Mouse (Mus musculus) ES-E14 (cell line): ENCODE measurements at regions not wholly inside any gene's neighbourhood (a gene's known extent, or its start where the extent isn't known, plus 50 kb on each side); places are given as distances from the start of the nearest gene placed in this dataset.

ENCODE experiments used
- CHD2 ChIP-seq: IDR thresholded peaks from 2 replicates; pipeline ENCODE4 v1.6.1; 2014; ENCODE audit warnings: mild to moderate bottlenecking, low read depth, low read length, inconsistent platforms
- HCFC1 ChIP-seq: IDR thresholded peaks from 2 replicates; pipeline ENCODE4 v1.6.1; 2012; ENCODE audit warnings: low read length, inconsistent platforms, borderline replicate concordance; ENCODE audit not compliant: insufficient read depth
- MAFK ChIP-seq: IDR thresholded peaks from 2 replicates; pipeline ENCODE4 v1.6.1; 2014; ENCODE audit warnings: mild to moderate bottlenecking, low read depth, low read length, inconsistent platforms; ENCODE audit not compliant: insufficient read depth
- ZC3H11A ChIP-seq: IDR thresholded peaks from 2 replicates; pipeline ENCODE4 v1.6.1; 2012; ENCODE audit warnings: low read depth, mild to moderate bottlenecking, inconsistent platforms, low read length, borderline replicate concordance
- ZNF384 ChIP-seq: IDR thresholded peaks from 2 replicates; pipeline ENCODE4 v1.6.1; 2012; ENCODE audit warnings: low read depth, low read length, inconsistent platforms

DNA sequence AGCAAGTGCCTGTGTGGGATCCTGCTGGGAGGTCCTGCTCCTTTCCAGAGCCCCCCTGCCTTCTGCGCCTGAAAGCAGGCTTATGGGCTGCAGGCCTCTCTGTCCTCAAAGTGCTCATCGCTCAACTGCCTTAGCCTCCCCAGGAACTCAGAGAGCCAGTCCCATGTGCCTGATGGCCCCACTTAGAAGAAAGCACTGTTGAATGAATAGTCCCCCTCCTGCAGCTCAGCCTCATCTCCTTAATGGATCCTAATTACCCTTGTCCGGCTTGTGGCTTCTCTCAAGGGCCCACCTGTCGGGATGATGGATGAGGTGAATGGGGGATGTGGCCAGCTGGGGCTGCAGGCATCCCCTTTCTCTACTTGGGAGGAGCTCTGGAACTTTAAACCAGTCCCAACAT lies 163.1 kb upstream of the 1700012A03Rik start:
- no peak for TF ChIP-seq HCFC1
- TF ChIP-seq ZNF384 = no peak
- no peak for TF ChIP-seq CHD2
- no peak for TF ChIP-seq ZC3H11A
- TF ChIP-seq MAFK = no peak
